In the genomic region with DNA sequence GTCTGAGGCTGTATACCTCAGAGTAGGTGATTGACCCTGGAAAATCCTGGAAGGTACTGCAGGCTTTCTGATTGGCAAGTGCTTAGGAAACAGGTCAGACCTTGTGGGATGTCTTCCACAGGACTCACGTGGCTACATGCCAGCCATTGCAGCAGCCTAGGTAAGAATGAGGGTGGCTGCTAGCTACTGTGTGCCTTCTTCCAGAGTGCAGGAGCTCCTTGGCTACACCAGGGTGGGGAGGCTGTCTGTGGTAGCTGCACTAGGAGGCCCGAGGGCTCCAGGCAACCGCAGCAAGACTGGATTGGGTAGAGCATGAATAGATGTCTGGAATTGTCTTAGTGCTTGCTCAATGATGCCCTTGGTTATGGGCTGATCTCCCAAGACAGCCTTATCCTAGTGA, we compare ENCODE assay signal across 17 mouse cellular contexts. TPM values are rescaled to one million over a fixed set of nuclear protein-coding genes. Genes with fewer than 3 reads are reported as not detected.
"Had no signal": no experiment of that assay in that cellular context is flagged by ENCODE, and none has a peak within 500 bp of the region (broad histone marks: within the 10 kb centered on the region; RNA-seq: fewer than 3 reads in every experiment).

No protein-coding gene starts in this region.

- H3K4me1 ChIP-seq: neural tube, embryonic 13.5 days; neural tube, embryonic 15.5 days had no signal

- H3K36me3 ChIP-seq: neural tube, embryonic 13.5 days; neural tube, embryonic 15.5 days had no signal

- H3K27ac ChIP-seq: neural tube, embryonic 13.5 days; neural tube, embryonic 15.5 days; stomach, embryonic 15.5 days; stomach, postnatal 0 days had no signal

- H3K4me3 ChIP-seq: neural tube, embryonic 13.5 days; neural tube, embryonic 15.5 days; stomach, embryonic 15.5 days had no signal

- H3K4me2 ChIP-seq: neural tube, embryonic 13.5 days; neural tube, embryonic 15.5 days; stomach, embryonic 15.5 days had no signal

- H3K9ac ChIP-seq: neural tube, embryonic 13.5 days; neural tube, embryonic 15.5 days; stomach, embryonic 15.5 days had no signal

- DNase-seq: retina, postnatal 1 day; right cerebral cortex, adult 18-20 months; right cerebral cortex, postnatal 14 days; right cerebral cortex, postnatal 25 days; right cerebral cortex, postnatal 4 days; spleen, adult 18-20 months; thymus, adult 18-20 months; thymus, adult 2 months; thymus, postnatal 14 days; thymus, postnatal 25 days; thymus, postnatal 36 days; thymus, postnatal 4 days had no signal

- H3K9me3 ChIP-seq: neural tube, embryonic 13.5 days; neural tube, embryonic 15.5 days; stomach, embryonic 15.5 days had no signal

- H3K27me3 ChIP-seq: neural tube, embryonic 13.5 days; neural tube, embryonic 15.5 days; stomach, embryonic 15.5 days had no signal

RNA-seq across cellular contexts. Expression of a gene that starts 38.2 kb away (rescaled TPM):
- total RNA-seq: neutrophil, adult 5-6 weeks had no signal
